Comparison of ENCODE assay signal across 8 mouse cellular contexts in the genomic region with DNA sequence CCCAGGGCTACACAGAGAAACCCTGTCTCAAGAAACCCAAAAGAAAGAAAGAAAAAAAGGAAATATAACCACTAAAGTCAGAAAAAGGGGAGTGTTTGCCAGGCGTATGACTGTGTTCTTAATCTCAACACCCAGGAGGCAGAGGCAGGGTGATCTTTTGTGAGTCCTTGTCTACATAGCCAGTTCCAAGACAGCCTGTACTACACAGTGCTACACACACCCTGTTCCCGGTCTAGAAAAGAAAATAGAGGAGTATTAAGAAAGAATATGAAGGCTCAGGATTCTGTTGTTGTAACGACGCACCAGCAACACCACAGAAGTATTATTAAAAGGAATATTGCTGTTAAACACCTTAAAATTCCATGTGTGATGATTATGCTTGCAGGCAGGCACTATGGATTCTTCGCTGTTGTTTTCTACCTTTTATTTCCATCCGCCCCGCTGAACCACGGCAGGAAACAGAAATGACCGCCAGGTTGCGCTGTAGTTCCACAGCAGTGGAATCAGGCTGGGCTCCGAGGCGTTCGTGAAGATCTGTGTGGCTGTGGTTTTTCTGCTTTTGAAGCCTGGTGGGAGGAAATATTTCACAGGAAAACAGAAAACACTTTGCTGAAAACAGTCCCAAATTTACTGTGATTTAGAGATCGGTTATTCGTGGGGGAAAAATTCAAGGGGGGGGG. TPM values are rescaled to one million over a fixed set of nuclear protein-coding genes. Genes with fewer than 3 reads are reported as not detected.
A peak's percentile ranks its signal among the peaks of the same experiment; 100 is the strongest.
DNase-seq lines count a peak whose midpoint lies in the region; ATAC-seq lines count a peak whose summit lies in the region.

No protein-coding gene starts in this region.

- no peak overlapping the region for H3K9ac ChIP-seq in intestine, embryonic 15.5 days
- H3K9ac ChIP-seq in midbrain, embryonic 13.5 days (replicated peaks): no peak overlapping the region

- no peaks in the 10 kb centered on the region for H3K9me3 ChIP-seq in intestine, embryonic 15.5 days
- no peaks in the 10 kb centered on the region for H3K9me3 ChIP-seq in midbrain, embryonic 13.5 days

- ATAC-seq in activated CD4-positive, CD25-positive, alpha-beta regulatory T cell, adult 4 months: peak; percentile 94
- ATAC-seq in intestine, embryonic 15.5 days: peak; percentile 84
- ATAC-seq in midbrain, embryonic 13.5 days: peak; percentile 89
- ATAC-seq in erythroblast, adult 5-6 weeks (replicated peaks; ENCODE audit: low FRiP score, poor library complexity, severe bottlenecking): no peak

- intact Hi-C loops in left cerebral cortex, postnatal 14 days (cut with DNase I): loop anchor here (1.0 to 5.0 kb wide), 2 partner anchors 374 to 422 kb away; no protein-coding TSS in a partner anchor

- peak; percentile 68 to 70 for DNase-seq in cerebellum, postnatal 36 days
- peak; percentile 7 to 34 for DNase-seq in gastrocnemius, adult 8-10 months (ENCODE audit: low spot score in 2 of 2)
- peak; percentile 71 to 90 for DNase-seq in left cerebral cortex, postnatal 14 days (ENCODE audit: low spot score in 2 of 2)
- peak; percentile 35 for DNase-seq in spleen, adult 12 weeks (ENCODE audit: low spot score)

- no peak overlapping the region for H3K27ac ChIP-seq in intestine, embryonic 15.5 days
- H3K27ac ChIP-seq in midbrain, embryonic 13.5 days: no peak overlapping the region

- no peaks in the 10 kb centered on the region for H3K36me3 ChIP-seq in intestine, embryonic 15.5 days
- no peaks in the 10 kb centered on the region for H3K36me3 ChIP-seq in midbrain, embryonic 13.5 days

- no peak overlapping the region for H3K4me3 ChIP-seq in intestine, embryonic 15.5 days (replicated peaks)
- H3K4me3 ChIP-seq in midbrain, embryonic 13.5 days (replicated peaks): no peak overlapping the region

- H3K4me1 ChIP-seq in intestine, embryonic 15.5 days (replicated peaks): no peaks in the 10 kb centered on the region
- no peaks in the 10 kb centered on the region for H3K4me1 ChIP-seq in midbrain, embryonic 13.5 days (replicated peaks)

- 20% methylated on average over 15 of the region's 15 CpGs for WGBS in intestine, embryonic 15.5 days
- 17% methylated on average over 15 of the region's 15 CpGs for WGBS in midbrain, embryonic 13.5 days

- H3K4me2 ChIP-seq in intestine, embryonic 15.5 days (replicated peaks): no peak overlapping the region
- H3K4me2 ChIP-seq in midbrain, embryonic 13.5 days (replicated peaks): no peak overlapping the region

- H3K27me3 ChIP-seq in intestine, embryonic 15.5 days (replicated peaks): no peaks in the 10 kb centered on the region
- H3K27me3 ChIP-seq in midbrain, embryonic 13.5 days: no peaks in the 10 kb centered on the region

RNA-seq across cellular contexts. Expression of gene Tmem184c, which starts 19.5 kb away (rescaled TPM):
- 10 to 100 TPM; 15.6 to 24.6 TPM for polyA plus RNA-seq in activated CD4-positive, CD25-positive, alpha-beta regulatory T cell, adult 4 months (2017; shearing (Covaris generic))
- total RNA-seq in gastrocnemius, adult 8-10 months (2022): 1 to 10 TPM; 8.6 to 9.8 (median 9.0) TPM
- polyA plus RNA-seq in intestine, embryonic 15.5 days (2015; fragmentation: Nextera tagmentation; extraction: Ambion mirVana): 21.2 and 27.9 TPM in 2 replicates
- total RNA-seq in left cerebral cortex, postnatal 14 days (2021): 10 to 100 TPM; 62.9 to 63.0 TPM
- polyA plus RNA-seq in midbrain, embryonic 13.5 days (2015; fragmentation: Nextera tagmentation; extraction: Ambion mirVana): 58.6 and 61.1 TPM in 2 replicates
- total RNA-seq in erythroblast, adult 5-6 weeks (2015; ENCODE audit: low replicate concordance): 1.5 and 3.5 TPM in 2 replicates
- total RNA-seq in erythroblast, adult 5-6 weeks (2017; ENCODE audit: low replicate concordance): 6.3 and 9.6 TPM in 2 replicates

Comparison
In these comparisons a context has a peak if more than half of its experiments do, and no peak if none do; other contexts are left out.
1. DNase-seq: peak in every context shown above with its lines; median percentile 80 in left cerebral cortex, postnatal 14 days; 69 in cerebellum, postnatal 36 days; 35 in spleen, adult 12 weeks; 20 in gastrocnemius, adult 8-10 months.
2. RNA of gene Tmem184c, which starts 19.5 kb away (total RNA-seq): 62.9 to 63.0 TPM in left cerebral cortex, postnatal 14 days; 8.6 to 9.8 TPM in gastrocnemius, adult 8-10 months and 1.5 to 9.6 TPM in erythroblast, adult 5-6 weeks; every median in the first group is over 4 times any median in the second.